Mouse (Mus musculus): Measurements from ENCODE around the gene Ccdc51. TPM values are rescaled to one million over a fixed set of nuclear protein-coding genes. Genes with fewer than 3 reads are reported as not detected.
"Not testable (repeated sequence)": the region's sequence is repeated elsewhere in the genome, so short reads cannot be mapped to it uniquely, and the experiment has no call there.

The Ccdc51 gene
- total RNA-seq, 2 experiments from 2014 or later = 8.6 to 9.1 TPM

DNA sequence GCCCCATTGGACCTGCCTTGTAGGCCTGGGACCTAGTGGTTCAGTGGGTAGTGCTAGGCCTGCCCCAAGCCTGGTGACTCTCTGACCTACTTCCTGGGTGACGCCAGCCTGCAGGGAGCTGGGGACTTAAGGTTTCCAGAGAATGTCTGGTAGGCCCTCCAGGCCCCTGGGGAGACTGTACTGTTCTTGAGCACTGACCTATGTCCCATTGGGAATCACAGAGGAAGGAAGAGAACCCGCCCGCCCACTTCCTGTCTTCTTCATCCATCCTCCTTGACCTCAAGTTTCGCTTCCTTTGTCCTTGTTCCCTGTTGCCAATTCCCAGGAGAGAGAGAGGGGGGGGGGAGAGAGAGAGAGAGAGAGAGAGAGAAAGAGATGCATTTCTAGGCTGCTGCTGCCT lies 35.8 kb downstream of the Ccdc51 start:
- DNase-seq (ENCODE audit: low spot score in 2 of 2) = no peak

DNA sequence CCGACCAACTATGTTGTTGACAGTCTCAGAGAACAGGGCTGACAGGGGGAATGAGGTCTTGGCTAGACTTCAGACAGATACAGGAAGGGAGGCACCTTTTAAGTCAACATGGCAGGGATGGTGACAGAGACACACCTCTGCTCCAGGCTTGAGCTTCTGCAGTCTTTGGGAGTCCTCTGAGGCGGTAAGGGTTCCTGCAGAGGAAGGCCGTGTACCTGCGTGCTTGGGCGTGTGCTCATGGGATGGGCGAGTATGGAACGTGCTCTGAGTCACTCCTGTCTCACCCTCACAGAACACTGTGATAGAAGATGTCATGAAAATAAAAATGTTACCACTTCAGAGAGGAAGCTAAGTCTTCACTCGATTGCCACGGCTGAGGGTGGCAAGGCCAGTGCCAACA lies 37.3 kb downstream of the Ccdc51 start:
- no peak for DNase-seq (ENCODE audit: low spot score in 2 of 2)

DNA sequence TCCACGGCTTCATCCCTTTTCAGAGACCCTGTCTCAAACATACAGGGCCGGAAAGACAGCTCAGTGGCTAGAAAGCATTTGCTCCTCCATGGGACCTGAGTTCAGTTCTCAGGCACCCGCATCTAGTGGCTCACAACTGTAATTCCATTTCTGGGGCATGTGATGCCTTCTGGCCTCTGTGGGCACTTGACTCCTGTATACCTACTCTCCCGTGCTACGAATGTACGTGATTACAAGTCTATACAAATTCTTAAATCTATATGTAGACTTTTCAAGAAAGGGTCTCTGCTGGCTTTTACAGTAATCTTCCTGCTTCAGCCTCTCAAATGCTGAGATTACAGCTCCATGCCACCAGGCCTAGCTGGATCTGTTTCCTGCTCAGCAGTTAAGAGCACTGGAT lies 38.7 kb downstream of the Ccdc51 start:
- no peak for DNase-seq (ENCODE audit: low spot score in 2 of 2)

DNA sequence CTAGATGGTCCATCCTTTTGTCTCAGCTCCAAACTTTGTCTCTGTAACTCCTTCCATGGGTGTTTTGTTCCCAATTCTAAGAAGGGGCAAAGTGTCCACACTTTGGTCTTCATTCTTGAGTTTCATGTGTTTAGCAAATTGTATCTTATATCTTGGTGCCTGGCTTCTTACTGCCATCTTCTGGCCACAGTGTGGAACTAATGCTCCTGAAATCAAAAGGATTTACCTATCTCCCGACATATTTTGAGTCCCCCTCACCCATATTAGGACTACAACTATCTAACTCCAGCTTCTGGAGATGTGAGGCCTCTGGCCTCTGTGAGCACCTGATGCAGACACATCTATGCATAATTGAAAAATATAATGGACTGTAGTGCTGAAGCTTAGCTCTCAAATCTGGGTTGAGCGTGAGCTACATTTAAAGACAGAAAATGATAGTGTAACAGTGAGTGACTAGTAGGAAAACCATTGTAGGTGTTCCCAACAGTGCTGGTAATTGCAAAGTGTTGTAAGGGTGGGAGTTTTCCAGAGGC lies 40.3 kb downstream of the Ccdc51 start:
- no peak for DNase-seq (ENCODE audit: low spot score in 2 of 2)

DNA sequence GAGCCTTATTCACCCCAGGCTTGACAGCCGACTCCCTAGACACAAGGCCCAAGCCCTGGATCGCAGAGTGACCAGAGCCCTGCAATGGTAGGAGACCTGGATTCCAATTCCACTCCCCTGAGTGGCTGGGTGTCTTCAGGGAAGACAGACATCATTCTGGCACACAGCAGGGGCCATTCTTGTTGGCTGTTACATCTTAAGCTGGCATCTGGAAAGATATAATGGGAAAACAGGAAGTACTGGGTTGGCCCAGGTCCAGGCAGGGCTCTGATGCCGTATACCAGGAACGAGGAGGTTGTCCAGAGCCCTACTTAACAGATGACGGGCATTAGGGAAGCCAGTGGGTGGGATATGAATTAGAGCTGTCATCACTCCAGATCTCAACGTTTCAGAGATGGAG lies 41.0 kb downstream of the Ccdc51 start:
- DNase-seq (ENCODE audit: low spot score in 2 of 2) = no peak

DNA sequence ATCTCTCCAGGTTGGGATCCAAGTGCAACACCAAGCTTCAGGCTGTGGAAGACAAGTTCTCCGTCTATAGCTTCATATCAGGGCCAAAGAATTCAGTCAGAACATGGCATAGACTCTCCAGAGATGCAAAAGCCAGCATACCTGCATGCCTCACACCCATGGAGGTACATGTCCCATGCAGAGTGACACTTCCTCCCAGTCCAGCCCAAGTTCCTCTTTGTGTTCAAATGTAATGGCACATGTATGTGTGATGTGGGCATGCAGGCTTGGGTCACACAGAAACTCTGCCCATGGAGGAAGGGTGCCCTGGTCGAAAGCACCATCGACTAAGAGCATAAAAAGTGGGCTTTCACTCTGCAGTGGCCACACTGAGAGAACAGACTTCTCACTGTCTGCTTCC lies 41.9 kb downstream of the Ccdc51 start:
- no peak for DNase-seq (ENCODE audit: low spot score in 2 of 2)

DNA sequence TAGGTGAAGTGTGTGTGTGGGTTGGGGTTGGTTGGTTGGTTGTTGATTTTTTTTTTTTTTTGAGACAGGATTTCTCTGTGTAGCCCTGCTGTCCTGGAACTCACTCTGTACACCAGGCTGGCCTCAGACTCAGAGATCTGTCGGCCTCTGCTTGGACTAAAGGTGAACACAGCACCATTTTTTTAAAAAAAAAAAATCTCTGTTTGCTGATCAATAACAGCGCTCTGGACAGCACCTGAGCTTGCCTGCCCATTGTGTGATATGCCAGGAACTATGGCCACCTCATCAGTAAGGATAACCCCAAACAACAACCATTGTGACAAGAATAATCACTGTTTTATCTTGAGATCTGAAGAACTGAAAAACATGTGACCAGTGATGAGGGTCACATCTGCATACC lies 42.8 kb downstream of the Ccdc51 start:
- no peak for DNase-seq (ENCODE audit: low spot score in 2 of 2)

DNA sequence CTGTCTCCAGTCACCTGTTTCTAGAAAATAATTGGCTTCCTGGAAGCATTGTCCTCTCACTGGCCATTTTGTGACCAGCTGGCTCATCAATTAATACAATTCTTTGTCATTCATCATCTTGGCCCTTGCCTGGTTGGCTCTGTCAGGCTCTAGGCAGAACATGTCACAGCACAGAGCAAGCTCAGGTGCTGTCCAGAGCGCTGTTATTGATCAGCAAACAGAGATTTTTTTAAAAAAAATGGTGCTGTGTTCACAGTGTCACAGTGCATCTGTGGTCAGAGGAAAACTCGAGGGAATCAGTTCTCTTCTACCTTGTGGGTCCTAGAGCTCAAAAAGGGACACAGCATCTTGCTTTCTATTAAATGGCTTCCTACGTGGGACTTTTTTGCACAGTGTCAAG lies 43.2 kb downstream of the Ccdc51 start:
- DNase-seq (ENCODE audit: low spot score in 2 of 2) = no peak

DNA sequence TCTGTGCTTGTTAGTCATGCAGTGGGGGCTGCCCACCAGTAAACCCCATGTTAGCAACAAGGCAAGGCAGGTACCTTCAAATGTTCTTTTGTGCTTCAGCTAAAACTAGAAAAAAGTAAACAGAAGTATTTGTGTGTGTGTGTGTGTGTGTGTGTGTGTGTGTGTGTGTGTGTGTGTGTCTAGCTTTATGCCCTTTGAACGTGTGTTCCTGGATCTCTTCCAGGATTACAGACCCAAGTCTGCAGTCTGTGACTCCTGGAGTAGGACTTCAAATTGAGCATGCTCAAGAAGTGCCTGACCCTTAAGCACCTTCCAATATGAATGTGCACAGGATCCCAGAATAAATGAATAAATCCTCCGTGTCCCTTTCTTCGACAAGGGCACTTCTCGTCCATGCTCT lies 44.8 kb downstream of the Ccdc51 start:
- no peak for DNase-seq (ENCODE audit: low spot score in 2 of 2)

DNA sequence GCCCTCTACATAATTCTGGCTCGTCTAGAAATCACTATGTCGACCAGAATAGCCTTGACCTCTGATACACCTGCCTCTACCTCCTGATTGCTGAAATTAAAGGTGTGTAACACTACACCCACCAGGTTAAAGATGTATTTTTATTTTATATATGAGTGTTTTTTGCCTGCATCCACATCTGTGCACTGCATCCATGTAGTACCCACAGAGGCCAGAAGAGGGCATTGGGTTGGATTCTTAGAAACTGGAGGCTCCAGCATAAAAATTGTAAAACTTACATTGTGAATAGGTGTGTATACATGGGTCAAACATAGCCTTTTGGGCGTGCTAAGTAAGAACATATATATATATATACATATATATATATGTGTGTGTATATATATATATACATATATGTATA lies 45.9 kb downstream of the Ccdc51 start:
- no peak for DNase-seq (ENCODE audit: low spot score in 2 of 2)

DNA sequence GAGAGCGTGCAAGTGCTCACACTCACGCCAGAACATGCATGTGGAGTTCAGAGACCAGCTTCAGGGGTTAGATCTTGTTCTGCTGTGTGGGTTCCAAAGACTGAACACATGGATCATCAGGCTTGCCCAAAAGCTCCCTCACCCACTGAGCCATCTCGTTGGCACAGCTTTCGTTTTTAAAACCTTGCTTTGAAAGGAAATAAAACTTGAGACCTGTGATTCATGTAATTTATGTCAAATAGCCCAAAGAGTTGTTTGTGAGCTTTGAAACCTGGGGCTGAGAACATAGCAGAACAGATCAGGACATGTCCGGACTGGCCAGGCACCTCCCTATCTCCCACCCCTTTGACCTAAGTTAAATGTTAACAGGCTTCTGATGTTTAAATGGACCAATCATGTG lies 47.8 kb downstream of the Ccdc51 start:
- DNase-seq (ENCODE audit: low spot score in 2 of 2) = no peak

DNA sequence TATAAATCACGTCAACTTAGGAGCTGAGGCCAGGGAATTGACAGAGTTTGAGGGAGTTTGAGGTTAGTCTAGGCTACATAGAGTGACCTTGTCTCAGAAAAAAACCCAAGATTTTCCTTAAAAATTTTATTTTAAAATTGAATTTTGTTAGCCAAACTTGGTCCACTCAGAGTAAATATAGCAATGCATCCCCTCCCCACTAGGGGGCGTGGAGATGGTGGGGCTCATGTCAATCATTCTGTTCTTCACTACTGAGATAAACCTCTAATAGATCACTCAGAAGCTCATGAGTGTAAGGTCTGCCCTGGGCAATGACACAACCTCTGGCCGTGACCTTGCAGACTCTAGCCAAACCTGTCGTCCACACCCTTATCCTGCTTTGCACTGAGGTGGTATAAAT lies 58.1 kb downstream of the Ccdc51 start:
- DNase-seq (ENCODE audit: low spot score in 2 of 2) = not testable (repeated sequence)

Other genes starting within 250 kb of the Ccdc51 start
- gene Slc26a6, start 229.2 kb upstream of the Ccdc51 start, total RNA-seq (2021) = 10 to 100 TPM in 1 of 2 experiments, 1 to 10 TPM in 1; 9.8 to 11.2 TPM
- gene Tmem89, start 167.9 kb upstream of the Ccdc51 start, total RNA-seq (2021) = not detected
- gene Uqcrc1, start 145.9 kb upstream of the Ccdc51 start, total RNA-seq (2021) = 100 to 1,000 TPM; 612 to 624 TPM
- 10 to 100 TPM; 16.0 to 16.4 TPM for gene Col7a1, start 128.9 kb upstream of the Ccdc51 start, total RNA-seq (2021)
- gene Ucn2, start 96.5 kb upstream of the Ccdc51 start, total RNA-seq (2021) = 1 to 10 TPM; 2.9 to 3.8 TPM
- 10 to 100 TPM; 17.2 to 21.4 TPM for gene Pfkfb4, start 90.7 kb upstream of the Ccdc51 start, total RNA-seq (2021)
- gene Shisa5, start 43.9 kb upstream of the Ccdc51 start, total RNA-seq (2021) = 10 to 100 TPM; 50.6 to 54.3 TPM
- gene Trex1, start 22.8 kb upstream of the Ccdc51 start, total RNA-seq (2021) = 10 to 100 TPM; 10.3 to 12.0 TPM
- 10 to 100 TPM; 10.4 to 13.5 TPM for gene Atrip, start 8.4 kb upstream of the Ccdc51 start, total RNA-seq (2021)
- gene Tma7, start 94 bp downstream of the Ccdc51 start, total RNA-seq (2021) = 100 to 1,000 TPM; 186 to 241 TPM
- 1 to 10 TPM; 8.4 to 9.8 TPM for gene Plxnb1, start 12.9 kb downstream of the Ccdc51 start, total RNA-seq (2021)
- not detected for gene Fbxw21, start 79.5 kb downstream of the Ccdc51 start, total RNA-seq (2021)
- gene Fbxw13, start 113.5 kb downstream of the Ccdc51 start, total RNA-seq (2021) = not detected
- not detected for gene Fbxw20, start 152.3 kb downstream of the Ccdc51 start, total RNA-seq (2021)
- not detected for gene Fbxw14, start 205.2 kb downstream of the Ccdc51 start, total RNA-seq (2021)